Mouse (Mus musculus) lung, postnatal 14 days (tissue): ENCODE data around the gene Hist1h4d.
A peak's percentile ranks its signal among the peaks of the same experiment; 100 is the strongest.
"Not testable (repeated sequence)": the region's sequence is repeated elsewhere in the genome, so short reads cannot be mapped to it uniquely, and the experiment has no call there.

Source experiments
- DNase-seq: peaks from one replicate; pipeline ENCODE4 v3.0.0; 2021

The Hist1h4d gene

GRCm38 (mm10) chr13:23581408-23582218, at the start of gene Hist1h4d:
Hist1h4d (plus strand) TSS chr13:23581598.
- peak; percentile 97 for DNase-seq

- no peak for DNase-seq
Measured at GRCm38 (mm10) chr13:23532262-23533075, 48.9 kb upstream of the Hist1h4d start.

- peak; percentile 68 for DNase-seq
Measured at GRCm38 (mm10) chr13:23533560-23534367, 47.6 kb upstream of the Hist1h4d start, which contains the start of gene Hist1h2af. Hist1h2af (plus strand) TSS chr13:23533906.

- no peak for DNase-seq
Measured at GRCm38 (mm10) chr13:23534368-23535131, 46.8 kb upstream of the Hist1h4d start.

GRCm38 (mm10) chr13:23535137-23536075, 46.0 kb upstream of the Hist1h4d start, which contains the start of gene Hist1h3g:
Hist1h3g (plus strand) TSS chr13:23535422.
- peak; percentile 88 for DNase-seq

GRCm38 (mm10) chr13:23536076-23536822, 45.1 kb upstream of the Hist1h4d start:
- DNase-seq = no peak

- no peak for DNase-seq
Measured at GRCm38 (mm10) chr13:23537006-23537710, 44.2 kb upstream of the Hist1h4d start.

GRCm38 (mm10) chr13:23538249-23538648, 43.1 kb upstream of the Hist1h4d start:
- no peak for DNase-seq

- not testable (repeated sequence) for DNase-seq
Measured at GRCm38 (mm10) chr13:23539821-23540220, 41.6 kb upstream of the Hist1h4d start.

GRCm38 (mm10) chr13:23541497-23541896, 39.9 kb upstream of the Hist1h4d start:
- DNase-seq = no peak

- DNase-seq = not testable (repeated sequence)
Measured at GRCm38 (mm10) chr13:23542225-23542980, 39.0 kb upstream of the Hist1h4d start.

- DNase-seq = peak; percentile 56
Measured at GRCm38 (mm10) chr13:23542999-23543607, 38.3 kb upstream of the Hist1h4d start, which contains the start of gene Hist1h2bh. Hist1h2bh (minus strand) TSS chr13:23543392.

GRCm38 (mm10) chr13:23543965-23544786, 37.2 kb upstream of the Hist1h4d start, which contains the start of gene Hist1h3f:
Hist1h3f (plus strand) TSS chr13:23544052.
- DNase-seq = peak; percentile 68

- DNase-seq = not testable (repeated sequence)
Measured at GRCm38 (mm10) chr13:23544787-23545120, 36.6 kb upstream of the Hist1h4d start.

- DNase-seq = no peak
Measured at GRCm38 (mm10) chr13:23546694-23547093, 34.7 kb upstream of the Hist1h4d start.

GRCm38 (mm10) chr13:23550761-23551145, 30.6 kb upstream of the Hist1h4d start:
- no peak for DNase-seq
